Mouse (Mus musculus) left cerebral cortex, postnatal 10 days (tissue): ENCODE results near the gene Olfr166. TPM values are rescaled to one million over a fixed set of nuclear protein-coding genes. Genes with fewer than 3 reads are reported as not detected.
"Not testable (repeated sequence)": the region's sequence is repeated elsewhere in the genome, so short reads cannot be mapped to it uniquely, and the experiment has no call there.

Source experiments
- DNase-seq, 2 experiments: peaks; one replicate each; pipeline ENCODE4 v3.0.0; 2021 to 2022; ENCODE audit warnings: low spot score in 2 of 2, mixed read lengths in 1 of 2; ENCODE audit errors: extremely low spot score in 1 of 2
- intact Hi-C: fragments of 180-260 bp; cut with DNase I; formaldehyde crosslinking; loops from one replicate; pipeline ENCODE4 v1.15.1; 2025
- total RNA-seq, 2 experiments: library from RNA; stranded (reverse); gene quantifications; 2 replicates each; pipeline ENCODE4 v1.2.3; 2021

Gene Olfr166
- not detected for total RNA-seq

GRCm38 (mm10) chr16:19483394-19483793 lies at the start of gene Olfr166:
TSS of gene Olfr166 (plus strand) at chr16:19483694.
- intact Hi-C loops, result no loop called here
- no peak for DNase-seq

- not testable (repeated sequence) for DNase-seq
Measured at GRCm38 (mm10) chr16:19458741-19459140, 24.8 kb upstream of the Olfr166 start.

GRCm38 (mm10) chr16:19464365-19464764 lies 19.1 kb upstream of the Olfr166 start:
- DNase-seq, result no peak
- intact Hi-C loops, result no loop called here

More at GRCm38 (mm10) chr16:19458741-19459140, 24.8 kb upstream of the Olfr166 start:
- intact Hi-C loops, result not testable (repeated sequence)

- intact Hi-C loops, result no loop called here
- DNase-seq, result no peak
Measured at GRCm38 (mm10) chr16:19522166-19522565, 38.7 kb downstream of the Olfr166 start, which contains the start of gene Olfr167. TSS of gene Olfr167 (minus strand) at chr16:19522266.

GRCm38 (mm10) chr16:19535455-19535854 lies 52.0 kb downstream of the Olfr166 start, which contains the start of gene Olfr168:
TSS of gene Olfr168 (minus strand) at chr16:19535555.
- intact Hi-C loops, result no loop called here
- no peak for DNase-seq

Other genes starting within 250 kb of the Olfr166 start
- not detected for gene Olfr164, start 169.6 kb upstream of the Olfr166 start, total RNA-seq
- gene Olfr165, start 60.6 kb upstream of the Olfr166 start, total RNA-seq, result not detected
- not detected for gene Olfr167, start 38.6 kb downstream of the Olfr166 start, total RNA-seq
- not detected for gene Olfr168, start 51.9 kb downstream of the Olfr166 start, total RNA-seq
- gene Olfr169, start 88.1 kb downstream of the Olfr166 start, total RNA-seq, result not detected
- not detected for gene Olfr170, start 128.2 kb downstream of the Olfr166 start, total RNA-seq
- not detected for gene Olfr171, start 146.2 kb downstream of the Olfr166 start, total RNA-seq
- gene Lamp3, start 222.7 kb downstream of the Olfr166 start, total RNA-seq, result under 1 TPM in 1 of 2 experiments, not detected in 1; 0.14 TPM